Mouse (Mus musculus) intestine, postnatal 0 days (tissue): ENCODE measurements around the gene Sp3. TPM values are rescaled to one million over a fixed set of nuclear protein-coding genes. Genes with fewer than 3 reads are reported as not detected.
"Not testable (repeated sequence)": the region's sequence is repeated elsewhere in the genome, so short reads cannot be mapped to it uniquely, and the experiment has no call there.

Source experiments
- ATAC-seq: fragments of 200-750 bp; cut with Nextera tagmentation; 2 replicates; pipeline ENCODE4 v1.8.0; 2017; ENCODE audit warnings: mild to moderate bottlenecking, moderate TSS enrichment, moderate library complexity
- H3K27ac ChIP-seq: fragments of 300-500 bp; sonication (generic); 2 replicates; pipeline ENCODE4 v1.5.1; 2014; ENCODE audit warnings: mild to moderate bottlenecking, low read depth, low read length, moderate library complexity
- H3K27me3 ChIP-seq: fragments of 300-500 bp; sonication (generic); replicated peaks from 2 replicates; pipeline ENCODE4 v1.6.1; 2014; ENCODE audit warnings: low read length, mixed read lengths; ENCODE audit not compliant: control insufficient read depth, insufficient read depth
- H3K36me3 ChIP-seq: fragments of 300-500 bp; sonication (generic); 2 replicates; pipeline ENCODE4 v1.6.1; 2014; ENCODE audit warnings: mild to moderate bottlenecking, moderate library complexity; ENCODE audit not compliant: control insufficient read depth, insufficient read depth
- H3K4me1 ChIP-seq: fragments of 300-500 bp; sonication (generic); replicated peaks from 2 replicates; pipeline ENCODE4 v1.6.1; 2014; ENCODE audit warnings: antibody characterized with exemption, low read length, mixed read lengths; ENCODE audit not compliant: control insufficient read depth, insufficient read depth
- H3K4me2 ChIP-seq: fragments of 300-500 bp; sonication (generic); replicated peaks from 2 replicates; pipeline ENCODE4 v1.6.1; 2014; ENCODE audit warnings: low read depth, mild to moderate bottlenecking, moderate library complexity
- H3K4me3 ChIP-seq: fragments of 300-500 bp; sonication (generic); 2 replicates; pipeline ENCODE4 v1.5.1; 2014; ENCODE audit warnings: low read depth, low read length
- H3K9ac ChIP-seq: fragments of 300-500 bp; sonication (generic); 2 replicates; pipeline ENCODE4 v1.6.1; 2014; ENCODE audit warnings: mild to moderate bottlenecking, low read depth, low read length
- H3K9me3 ChIP-seq: fragments of 300-500 bp; sonication (generic); 2 replicates; pipeline ENCODE4 v1.6.1; 2016; ENCODE audit warnings: mixed run types; ENCODE audit not compliant: control insufficient read depth
- CTCF ChIP-seq: sonication (generic); IDR thresholded peaks from 2 replicates; pipeline ENCODE4 v1.5.1; 2016; ENCODE audit warnings: low read depth, mild to moderate bottlenecking, control low read depth, antibody characterized with exemption, moderate library complexity
- WGBS: fragments of 180-500 bp; shearing (Covaris S2); extraction: QIAGEN DNeasy Blood & Tissue Kit; methylation state at CpG from one replicate; pipeline ENCODE4 v1.1.7; 2014; 5-methylcytosine and 5-hydroxymethylcytosine counted together
- polyA plus RNA-seq: library from polyadenylated mRNA; unstranded; fragments of >200 nt; fragmentation: Nextera tagmentation; extraction: Ambion mirVana; gene quantifications from 2 replicates; pipeline ENCODE4 v1.2.1, GENCODE M21; 2015

Sp3 gene
- polyA plus RNA-seq, 1 experiment from 2014 or later, result 25.4 TPM

DNA sequence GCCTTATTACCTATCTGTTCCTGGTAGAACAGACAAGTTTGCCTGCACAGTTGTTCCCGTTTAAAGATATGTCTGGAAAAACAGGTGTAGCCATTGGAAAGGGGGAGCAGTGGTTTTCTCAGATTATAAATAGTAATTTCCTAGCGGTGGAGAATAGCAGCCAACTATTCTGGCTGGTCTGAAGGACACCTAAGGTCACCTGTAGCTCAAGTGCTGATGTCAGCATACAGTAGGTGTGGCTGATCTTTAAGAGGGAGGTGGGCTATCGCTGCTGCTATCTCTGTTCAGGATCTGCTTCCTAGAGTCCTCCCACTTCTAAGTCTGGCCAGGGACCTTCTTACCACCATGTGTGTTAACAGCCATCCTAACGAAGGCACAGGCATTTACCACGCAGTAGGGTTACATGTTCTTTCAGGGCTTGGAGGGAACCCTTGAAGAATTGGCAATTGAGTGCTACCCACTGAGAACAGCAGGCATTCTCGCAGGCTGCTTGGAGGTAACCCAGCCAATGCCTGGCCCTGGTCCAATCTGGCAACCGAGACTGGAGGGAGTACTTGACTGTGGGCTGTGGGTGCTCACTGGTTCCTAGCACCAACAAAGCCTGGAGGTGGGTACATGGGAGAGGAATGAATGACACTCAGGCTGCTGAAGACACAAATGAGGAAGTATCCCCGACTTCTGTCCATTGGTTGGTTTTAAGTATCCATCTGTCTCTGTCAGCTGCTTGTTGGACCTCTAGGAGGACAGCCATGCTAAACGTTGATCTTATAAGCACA, 39.3 kb upstream of the Sp3 start:
- ATAC-seq, result no peak
- H3K4me2 ChIP-seq, result no peak overlapping the region
- no peaks in the 10 kb centered on the region; the same call in 1 of the 2 replicates for H3K4me1 ChIP-seq
- no peaks in the 10 kb centered on the region for H3K36me3 ChIP-seq
- no peaks in the 10 kb centered on the region for H3K27me3 ChIP-seq
- no peak for TF ChIP-seq CTCF
- no peak overlapping the region for H3K9ac ChIP-seq
- H3K9me3 ChIP-seq, result no peaks in the 10 kb centered on the region
- no peak overlapping the region for H3K27ac ChIP-seq
- no peak overlapping the region for H3K4me3 ChIP-seq
- 72% methylated on average over 9 of the region's 9 CpGs for WGBS

DNA sequence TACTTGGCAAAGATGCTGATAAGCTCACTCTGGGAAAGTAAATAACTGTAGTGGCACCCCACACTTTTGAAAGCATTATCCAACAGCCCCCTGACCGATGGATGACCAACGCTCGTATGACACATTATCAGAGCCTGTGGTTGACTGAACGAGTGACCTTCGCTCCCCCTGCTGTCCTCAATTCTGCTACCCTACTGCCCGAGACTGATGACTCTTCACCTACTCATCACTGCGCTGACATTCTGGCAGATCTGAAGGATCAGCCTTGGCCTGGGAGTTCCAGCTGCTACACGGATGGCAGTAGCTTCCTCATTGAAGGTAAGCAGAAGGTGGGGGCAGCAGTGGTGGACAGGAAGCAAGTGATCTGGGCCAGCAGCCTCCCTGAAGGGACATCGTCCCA, 33.8 kb upstream of the Sp3 start:
- 79% methylated on average over 9 of the region's 9 CpGs for WGBS
- ATAC-seq, H3K36me3 ChIP-seq, H3K4me2 ChIP-seq, H3K4me1 ChIP-seq, H3K27ac ChIP-seq, H3K9ac ChIP-seq, H3K27me3 ChIP-seq, H3K4me3 ChIP-seq: not testable (repeated sequence)
- 0 out of 2 replicates have a peak, but pooled peaks cover 11% of the 10 kb centered on the region for H3K9me3 ChIP-seq

DNA sequence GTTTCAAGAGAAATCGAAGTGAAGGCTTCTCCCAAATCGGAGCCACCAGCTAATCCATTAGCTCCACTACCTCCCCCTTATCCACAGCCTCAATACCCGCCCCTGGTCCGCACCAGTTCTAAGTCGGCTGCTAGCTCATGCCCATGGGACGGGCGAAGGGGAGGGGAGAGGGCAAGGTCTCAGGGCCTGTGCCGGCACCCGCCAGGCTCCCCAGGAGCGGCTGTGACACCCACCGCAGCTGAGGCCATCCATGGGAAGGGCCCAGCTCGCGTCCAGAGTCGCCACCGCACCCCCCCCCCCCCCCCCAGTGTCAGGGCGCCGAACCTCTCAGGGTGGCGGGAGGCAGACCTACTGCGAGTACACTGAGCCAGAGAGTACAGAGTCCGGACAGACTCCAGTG, 32.4 kb upstream of the Sp3 start:
- Histone ChIP-seq H3K9me3 (0 out of 2 replicates have a peak, but pooled peaks cover 11% of the 10 kb centered on the region), H3K9ac (no peak overlapping the region), H3K4me3 (no peak overlapping the region), H3K27me3 (no peaks in the 10 kb centered on the region), H3K36me3 (no peaks in the 10 kb centered on the region), H3K4me2 (no peak overlapping the region), H3K4me1 (no peaks in the 10 kb centered on the region), H3K27ac (no peak overlapping the region)
- 70% methylated on average over 17 of the region's 20 CpGs for WGBS
- no peak for ATAC-seq
- TF ChIP-seq CTCF, result no peak

DNA sequence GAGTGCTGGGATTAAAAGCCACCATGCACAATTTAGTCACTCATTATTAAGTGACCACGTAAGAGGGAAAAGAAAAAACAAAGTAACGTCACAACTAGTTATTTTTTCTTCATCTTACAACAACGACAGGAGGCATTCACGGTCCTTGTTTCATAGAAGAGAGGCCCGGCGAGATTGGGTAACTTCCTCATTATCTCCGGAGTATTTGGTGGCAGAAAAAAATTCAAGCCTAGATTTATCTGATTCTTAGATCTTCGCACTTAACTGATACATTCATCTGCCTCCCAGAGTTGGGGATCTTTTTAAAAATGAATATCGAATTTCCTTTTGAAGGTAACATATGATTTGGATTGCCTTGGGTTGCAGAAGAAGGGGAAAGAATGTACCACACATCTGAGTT, 27.2 kb upstream of the Sp3 start:
- ATAC-seq, result no peak
- no peaks in the 10 kb centered on the region for H3K36me3 ChIP-seq
- no peaks in the 10 kb centered on the region for H3K4me1 ChIP-seq
- H3K4me3 ChIP-seq, result no peak overlapping the region
- no peak overlapping the region for H3K4me2 ChIP-seq
- no peak overlapping the region for H3K9ac ChIP-seq
- WGBS, result 90% methylated on average over 9 of the region's 9 CpGs
- no peak overlapping the region for H3K27ac ChIP-seq
- TF ChIP-seq CTCF, result no peak
- 0 out of 2 replicates have a peak, but pooled peaks cover 11% of the 10 kb centered on the region for H3K9me3 ChIP-seq
- H3K27me3 ChIP-seq, result no peaks in the 10 kb centered on the region

DNA sequence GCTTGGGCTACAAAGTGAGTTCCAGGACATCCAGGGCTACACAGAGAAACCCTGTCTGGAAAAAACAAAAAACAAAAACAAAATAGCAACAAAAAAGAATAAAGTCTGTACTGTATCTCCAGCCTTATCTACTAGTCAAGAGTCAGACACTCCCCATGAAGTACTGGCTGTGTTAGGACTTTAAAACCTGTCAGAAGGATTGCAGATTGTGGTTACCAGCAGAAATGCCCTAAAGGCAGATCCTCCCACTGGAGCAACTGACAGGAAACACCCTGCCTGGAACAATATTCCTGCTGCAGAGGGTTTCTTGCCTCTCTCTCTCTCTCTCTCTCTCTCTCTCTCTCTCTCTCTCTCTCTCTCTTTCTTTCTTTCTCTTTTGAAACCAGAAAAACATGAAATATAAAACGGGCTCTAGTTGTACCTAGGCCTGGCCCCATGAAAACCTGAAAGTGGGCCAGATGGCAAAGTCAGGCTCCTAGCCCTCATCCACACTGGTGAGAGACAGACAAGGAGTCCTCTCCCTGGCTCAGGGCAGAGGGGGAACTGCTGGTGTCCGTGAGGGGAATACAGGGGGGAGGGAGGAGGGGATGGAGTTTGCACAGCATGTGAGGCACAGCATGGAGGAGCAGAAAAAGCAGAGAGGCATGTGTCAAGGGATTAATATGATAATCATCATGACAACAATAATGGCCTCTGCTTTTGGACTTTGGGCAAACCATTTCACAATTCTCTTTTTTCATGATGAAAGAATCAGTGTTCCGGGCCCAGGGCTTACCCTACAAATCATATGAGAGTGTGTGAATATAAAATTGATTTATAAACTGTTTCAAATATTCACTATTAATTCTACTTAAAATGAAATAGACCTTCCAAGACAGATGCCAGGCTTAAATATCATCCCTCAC, 25.6 kb upstream of the Sp3 start:
- Histone ChIP-seq H3K9me3 (0 out of 2 replicates have a peak, but pooled peaks cover 7% of the 10 kb centered on the region), H3K4me2 (no peak overlapping the region), H3K36me3 (no peaks in the 10 kb centered on the region), H3K4me1 (no peaks in the 10 kb centered on the region), H3K27me3 (no peaks in the 10 kb centered on the region), H3K4me3 (no peak overlapping the region), H3K9ac (no peak overlapping the region), H3K27ac (no peak overlapping the region)
- ATAC-seq, result no peak
- no peak for TF ChIP-seq CTCF
- WGBS, result 44% methylated on average over 3 of the region's 3 CpGs
